Mouse (Mus musculus): Measurements from ENCODE around the gene Hs6st1. TPM values are rescaled to one million over a fixed set of nuclear protein-coding genes. Genes with fewer than 3 reads are reported as not detected.

The Hs6st1 gene
- polyA plus RNA-seq, 1 experiment from 2014 or later = 18.9 TPM

- Histone ChIP-seq H3K4me1 (replicated peaks; ENCODE audit: control insufficient read depth, insufficient read depth, low read length) (peaks cover 14% of the 10 kb centered on the region), H3K9me3 (ENCODE audit: control insufficient read depth, low read length) (no peaks in the 10 kb centered on the region), H3K27me3 (ENCODE audit: control insufficient read depth, insufficient read depth, low read length) (no peaks in the 10 kb centered on the region), H3K9ac (no peak overlapping the region), H3K4me3 (replicated peaks; ENCODE audit: low read length) (no peak overlapping the region), H3K4me2 (replicated peaks) (no peak overlapping the region), H3K27ac (no peak overlapping the region), H3K36me3 (replicated peaks; ENCODE audit: control insufficient read depth, insufficient read depth) (no peaks in the 10 kb centered on the region)
- DNase-seq (ENCODE audit: low spot score) (no peak), ATAC-seq (ENCODE audit: low FRiP score) (no peak)
- 75% methylated on average over 2 of the region's 2 CpGs for WGBS
Measured at GRCm38 (mm10) chr1:36063641-36063955, 4.6 kb upstream of the Hs6st1 start.

- H3K27me3 ChIP-seq (ENCODE audit: control insufficient read depth, insufficient read depth, low read length) = no peaks in the 10 kb centered on the region
- H3K4me1 ChIP-seq (replicated peaks; ENCODE audit: control insufficient read depth, insufficient read depth, low read length) = peaks cover 14% of the 10 kb centered on the region
- DNase-seq (ENCODE audit: low spot score) = no peak
- peak overlapping the region; percentile 57 for H3K4me2 ChIP-seq (replicated peaks)
- ATAC-seq (ENCODE audit: low FRiP score) = no peak
- H3K36me3 ChIP-seq (replicated peaks; ENCODE audit: control insufficient read depth, insufficient read depth) = no peaks in the 10 kb centered on the region
- H3K9ac ChIP-seq = peak overlapping the region; percentile 31; the same call in 1 of the 2 replicates
- whole genome bisulfite sequencing = 25% methylated on average over 4 of the region's 4 CpGs
- H3K27ac ChIP-seq = peak overlapping the region; percentile 41; the same call in 1 of the 2 replicates
- H3K9me3 ChIP-seq (ENCODE audit: control insufficient read depth, low read length) = no peaks in the 10 kb centered on the region
- H3K4me3 ChIP-seq (replicated peaks; ENCODE audit: low read length) = no peak overlapping the region
Measured at GRCm38 (mm10) chr1:36064223-36064622, 4.0 kb upstream of the Hs6st1 start.

GRCm38 (mm10) chr1:36064861-36065760 lies 3.1 kb upstream of the Hs6st1 start:
- Histone ChIP-seq H3K4me2 (replicated peaks) (peak overlapping the region; percentile 57), H3K9me3 (ENCODE audit: control insufficient read depth, low read length) (no peaks in the 10 kb centered on the region), H3K27ac (peak overlapping the region; percentile 52; the same call in 1 of the 2 replicates), H3K4me1 (replicated peaks; ENCODE audit: control insufficient read depth, insufficient read depth, low read length) (peaks cover 16% of the 10 kb centered on the region), H3K27me3 (ENCODE audit: control insufficient read depth, insufficient read depth, low read length) (no peaks in the 10 kb centered on the region), H3K4me3 (replicated peaks; ENCODE audit: low read length) (peak overlapping the region; percentile 24), H3K9ac (peak overlapping the region; percentile 44), H3K36me3 (replicated peaks; ENCODE audit: control insufficient read depth, insufficient read depth) (no peaks in the 10 kb centered on the region)
- DNase-seq (ENCODE audit: low spot score) (peak; percentile 94), ATAC-seq (ENCODE audit: low FRiP score) (peak; percentile 74)
- under 1% methylated on average over 24 of the region's 24 CpGs for WGBS

DNA sequence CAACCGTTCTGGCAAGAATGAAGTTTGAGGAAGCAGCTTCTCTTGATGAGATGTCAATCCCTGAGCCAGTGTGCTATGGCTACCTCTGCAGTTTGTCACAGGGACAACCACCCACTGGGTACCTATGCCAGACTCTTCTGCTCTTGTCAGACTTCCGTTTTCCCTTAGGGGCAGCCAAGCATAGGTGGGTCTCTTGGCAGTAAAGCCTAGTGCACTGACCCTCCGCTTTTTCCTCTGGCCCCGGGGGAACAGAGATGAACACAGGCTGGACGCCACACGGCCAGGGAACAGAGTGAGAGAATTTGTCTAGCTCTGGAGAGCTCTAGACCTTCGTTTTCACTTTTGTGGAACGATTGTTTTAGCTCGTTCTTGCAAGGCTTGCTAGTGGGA lies 2.4 kb upstream of the Hs6st1 start:
- Histone ChIP-seq H3K4me3 (replicated peaks; ENCODE audit: low read length) (no peak overlapping the region; the same call in 1 of the 2 replicates), H3K9ac (peak overlapping the region; percentile 44; the same call in 1 of the 2 replicates)

GRCm38 (mm10) chr1:36066216-36066980 lies 1.8 kb upstream of the Hs6st1 start:
- no peak for DNase-seq (ENCODE audit: low spot score)
- Histone ChIP-seq H3K27ac (no peak overlapping the region), H3K9ac (no peak overlapping the region), H3K4me1 (replicated peaks; ENCODE audit: control insufficient read depth, insufficient read depth, low read length) (peaks cover 29% of the 10 kb centered on the region), H3K9me3 (ENCODE audit: control insufficient read depth, low read length) (no peaks in the 10 kb centered on the region), H3K4me3 (replicated peaks; ENCODE audit: low read length) (no peak overlapping the region), H3K27me3 (ENCODE audit: control insufficient read depth, insufficient read depth, low read length) (no peaks in the 10 kb centered on the region), H3K36me3 (replicated peaks; ENCODE audit: control insufficient read depth, insufficient read depth) (no peaks in the 10 kb centered on the region), H3K4me2 (replicated peaks) (no peak overlapping the region)
- no peak for ATAC-seq (ENCODE audit: low FRiP score)
- 92% methylated on average over 6 of the region's 6 CpGs for WGBS

More for the DNA sequence above, 2.4 kb upstream of the Hs6st1 start:
- peaks cover 23% of the 10 kb centered on the region for H3K4me1 ChIP-seq (replicated peaks; ENCODE audit: control insufficient read depth, insufficient read depth, low read length)
- ATAC-seq (ENCODE audit: low FRiP score) (no peak), DNase-seq (ENCODE audit: low spot score) (no peak)
- 64% methylated on average over 9 of the region's 9 CpGs for WGBS
- H3K36me3 ChIP-seq (replicated peaks; ENCODE audit: control insufficient read depth, insufficient read depth) = no peaks in the 10 kb centered on the region
- no peaks in the 10 kb centered on the region for H3K9me3 ChIP-seq (ENCODE audit: control insufficient read depth, low read length)
- no peak overlapping the region for H3K27ac ChIP-seq
- no peaks in the 10 kb centered on the region for H3K27me3 ChIP-seq (ENCODE audit: control insufficient read depth, insufficient read depth, low read length)
- H3K4me2 ChIP-seq (replicated peaks) = peak overlapping the region; percentile 57

DNA sequence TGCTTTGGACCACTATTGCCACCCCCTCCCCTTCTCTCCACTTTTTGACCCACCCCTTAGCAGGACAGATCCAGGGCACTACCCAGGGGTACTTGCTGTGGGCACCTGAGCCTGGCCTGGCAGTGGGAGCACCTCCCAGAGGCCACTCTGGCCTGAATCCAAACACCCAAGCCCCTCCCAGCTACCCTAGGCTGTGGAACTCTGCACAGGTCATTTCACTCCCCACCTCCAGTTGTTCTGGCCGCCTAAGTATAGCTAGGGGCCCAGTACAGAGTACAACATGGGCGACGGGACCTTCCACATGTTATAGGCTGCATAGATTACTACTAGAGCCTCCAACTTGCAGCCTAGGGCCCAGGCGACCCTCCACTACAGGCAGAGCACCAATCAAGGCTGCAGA lies 999 bp upstream of the Hs6st1 start:
- Histone ChIP-seq H3K4me2 (replicated peaks) (no peak overlapping the region), H3K4me3 (replicated peaks; ENCODE audit: low read length) (no peak overlapping the region), H3K9me3 (ENCODE audit: control insufficient read depth, low read length) (no peaks in the 10 kb centered on the region), H3K27ac (no peak overlapping the region), H3K9ac (no peak overlapping the region), H3K36me3 (replicated peaks; ENCODE audit: control insufficient read depth, insufficient read depth) (0 out of 2 replicates have a peak, but pooled peaks cover 3% of the 10 kb centered on the region), H3K27me3 (ENCODE audit: control insufficient read depth, insufficient read depth, low read length) (no peaks in the 10 kb centered on the region), H3K4me1 (replicated peaks; ENCODE audit: control insufficient read depth, insufficient read depth, low read length) (peaks cover 37% of the 10 kb centered on the region)
- WGBS = 75% methylated on average over 4 of the region's 4 CpGs
- no peak for ATAC-seq (ENCODE audit: low FRiP score)
- no peak for DNase-seq (ENCODE audit: low spot score)

- 0 out of 2 replicates have a peak, but pooled peaks cover 3% of the 10 kb centered on the region for H3K36me3 ChIP-seq (replicated peaks; ENCODE audit: control insufficient read depth, insufficient read depth)
- H3K4me2 ChIP-seq (replicated peaks) = peak overlapping the region; percentile 95
- H3K27ac ChIP-seq = peak overlapping the region; percentile 84
- H3K4me3 ChIP-seq (replicated peaks; ENCODE audit: low read length) = peak overlapping the region; percentile 84
- H3K9me3 ChIP-seq (ENCODE audit: control insufficient read depth, low read length) = no peaks in the 10 kb centered on the region
- 19% methylated on average over 12 of the region's 12 CpGs for WGBS
- H3K9ac ChIP-seq = peak overlapping the region; percentile 88
- H3K4me1 ChIP-seq (replicated peaks; ENCODE audit: control insufficient read depth, insufficient read depth, low read length) = peaks cover 41% of the 10 kb centered on the region
- ATAC-seq (ENCODE audit: low FRiP score) (no peak), DNase-seq (ENCODE audit: low spot score) (no peak)
- no peaks in the 10 kb centered on the region for H3K27me3 ChIP-seq (ENCODE audit: control insufficient read depth, insufficient read depth, low read length)
Measured at GRCm38 (mm10) chr1:36067611-36068010, 589 bp upstream of the Hs6st1 start.

DNA sequence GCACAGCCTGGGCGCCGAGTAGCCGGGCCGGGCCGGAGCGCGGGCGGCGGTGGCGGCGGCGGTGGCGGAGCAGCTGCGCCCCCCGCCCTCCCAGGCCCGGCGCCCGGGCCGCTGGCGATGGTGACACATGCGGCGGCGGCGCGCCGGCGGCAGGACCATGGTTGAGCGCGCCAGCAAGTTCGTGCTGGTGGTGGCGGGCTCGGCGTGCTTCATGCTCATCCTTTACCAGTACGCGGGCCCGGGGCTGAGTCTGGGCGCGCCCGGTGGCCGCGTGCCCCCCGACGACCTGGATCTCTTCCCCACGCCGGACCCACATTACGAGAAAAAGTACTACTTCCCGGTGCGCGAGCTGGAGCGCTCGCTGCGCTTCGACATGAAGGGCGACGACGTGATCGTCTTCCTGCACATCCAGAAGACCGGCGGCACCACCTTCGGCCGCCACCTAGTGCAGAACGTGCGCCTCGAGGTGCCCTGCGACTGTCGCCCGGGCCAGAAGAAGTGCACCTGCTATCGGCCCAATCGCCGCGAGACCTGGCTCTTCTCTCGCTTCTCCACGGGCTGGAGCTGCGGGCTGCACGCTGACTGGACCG lies 426 bp downstream of the Hs6st1 start:
- H3K4me1 ChIP-seq (replicated peaks; ENCODE audit: control insufficient read depth, insufficient read depth, low read length) = peaks cover 51% of the 10 kb centered on the region
- ATAC-seq (ENCODE audit: low FRiP score) = peak; percentile 54

More for the DNA sequence above, 426 bp downstream of the Hs6st1 start:
- under 1% methylated on average over 63 of the region's 76 CpGs for WGBS
- no peaks in the 10 kb centered on the region for H3K9me3 ChIP-seq (ENCODE audit: control insufficient read depth, low read length)
- peak overlapping the region; percentile 84 for H3K27ac ChIP-seq
- no peaks in the 10 kb centered on the region for H3K27me3 ChIP-seq (ENCODE audit: control insufficient read depth, insufficient read depth, low read length)
- H3K36me3 ChIP-seq (replicated peaks; ENCODE audit: control insufficient read depth, insufficient read depth) = 0 out of 2 replicates have a peak, but pooled peaks cover 3% of the 10 kb centered on the region
- peak; percentile 51 for DNase-seq (ENCODE audit: low spot score)
- H3K4me3 ChIP-seq (replicated peaks; ENCODE audit: low read length) = peak overlapping the region; percentile 84
- peak overlapping the region; percentile 95 for H3K4me2 ChIP-seq (replicated peaks)
- H3K9ac ChIP-seq = peak overlapping the region; percentile 88
